Mouse (Mus musculus) common myeloid progenitor, adult 5-6 weeks (primary cell): Measurements from ENCODE around the gene Ube2o. TPM values are rescaled to one million over a fixed set of nuclear protein-coding genes. Genes with fewer than 3 reads are reported as not detected.

ENCODE experiments used
- ATAC-seq: replicated peaks from 2 replicates; pipeline ENCODE4 v1.8.0; 2016; ENCODE audit warnings: low read depth, mild to moderate bottlenecking, moderate TSS enrichment, inconsistent platforms; ENCODE audit not compliant: poor library complexity, severe bottlenecking
- total RNA-seq: library from RNA; stranded (forward); fragments of 200-1000, 187-1606 nt; gene quantifications from 2 replicates; pipeline ENCODE4 v1.2.3, GENCODE M21; 2017

Ube2o gene
- total RNA-seq, 1 experiment from 2014 or later, result 7.6 TPM

DNA sequence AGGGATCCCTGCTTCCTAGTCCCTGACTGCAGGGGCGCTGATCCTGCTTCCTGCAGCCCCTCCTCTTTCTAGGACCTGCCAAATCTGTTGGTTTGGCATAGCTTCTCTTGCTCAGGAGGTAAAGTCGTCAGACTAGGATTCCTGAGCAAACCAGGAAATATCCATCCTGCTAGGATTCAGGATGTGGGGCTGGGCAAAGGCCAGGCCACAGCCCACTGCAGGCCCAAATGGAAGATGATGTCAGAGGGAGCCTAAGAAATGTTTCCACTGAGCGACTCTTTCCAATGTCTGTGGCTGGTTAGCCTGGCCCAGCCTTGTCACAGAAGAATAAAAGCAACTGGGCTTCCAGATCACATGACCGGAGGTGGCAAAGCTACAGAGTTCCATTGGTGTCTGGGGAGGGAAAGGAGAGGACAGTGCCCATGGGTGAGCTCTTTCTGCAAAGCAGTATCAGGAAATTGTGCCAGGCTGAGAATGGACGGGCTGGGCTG, 57.5 kb downstream of the Ube2o start:
- ATAC-seq, result no peak

DNA sequence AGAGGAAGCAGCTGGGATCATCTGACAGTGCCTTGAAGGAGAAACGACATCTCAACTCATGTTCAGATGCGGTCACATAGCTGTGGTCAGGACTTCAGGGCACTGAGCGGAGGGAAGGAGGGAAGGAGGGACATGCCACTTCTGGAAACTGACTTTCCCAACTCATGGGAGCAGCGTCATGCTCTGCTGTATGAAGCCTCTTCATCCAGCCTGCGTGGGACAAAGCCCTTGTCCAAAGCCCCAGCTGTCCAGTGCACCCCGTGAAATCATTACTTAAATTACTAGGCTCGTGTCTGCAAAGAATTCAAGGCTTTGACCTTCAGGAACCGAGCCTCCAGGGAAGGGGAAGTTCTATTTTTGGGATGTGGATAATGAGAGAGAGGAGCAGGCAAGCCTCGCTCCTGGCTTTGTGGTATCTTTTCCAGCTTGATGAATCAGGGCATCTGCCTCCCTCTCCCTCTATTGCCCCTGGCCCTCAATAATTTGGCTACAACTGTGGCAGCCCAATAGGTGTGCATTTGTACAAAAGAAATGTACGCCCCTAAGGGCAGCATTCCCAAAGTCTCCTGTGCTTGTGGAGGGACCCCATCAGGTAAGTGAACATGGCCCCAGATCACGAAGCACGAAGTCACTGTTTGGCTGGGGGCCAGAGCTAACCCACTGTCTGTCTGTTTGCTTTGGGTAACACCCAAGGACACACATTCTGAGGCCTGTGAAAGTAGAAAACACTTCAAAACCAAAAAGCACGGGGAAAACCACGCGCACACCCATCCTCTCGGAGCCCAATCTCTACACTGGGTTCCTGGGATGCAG, 58.2 kb downstream of the Ube2o start:
- no peak for ATAC-seq

DNA sequence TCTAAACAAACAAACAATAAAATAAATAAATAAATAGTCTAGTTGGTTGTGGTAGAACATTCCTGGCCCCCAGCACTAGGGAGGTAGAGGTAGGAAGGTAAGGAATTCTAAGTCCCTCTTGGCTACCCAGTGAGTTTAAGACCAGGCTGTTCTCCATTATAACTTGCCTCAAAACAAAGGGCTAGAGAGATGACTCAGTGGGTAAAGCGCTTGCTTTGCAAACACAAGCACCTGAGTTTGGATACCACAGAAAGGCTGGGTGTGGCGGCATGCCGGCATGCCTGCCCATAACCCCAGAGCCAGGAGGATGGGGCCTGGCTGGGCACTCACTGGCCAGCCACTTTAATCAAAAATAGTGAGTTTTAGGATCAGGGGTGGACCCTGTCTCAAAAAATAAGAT, 59.2 kb downstream of the Ube2o start:
- ATAC-seq, result no peak

DNA sequence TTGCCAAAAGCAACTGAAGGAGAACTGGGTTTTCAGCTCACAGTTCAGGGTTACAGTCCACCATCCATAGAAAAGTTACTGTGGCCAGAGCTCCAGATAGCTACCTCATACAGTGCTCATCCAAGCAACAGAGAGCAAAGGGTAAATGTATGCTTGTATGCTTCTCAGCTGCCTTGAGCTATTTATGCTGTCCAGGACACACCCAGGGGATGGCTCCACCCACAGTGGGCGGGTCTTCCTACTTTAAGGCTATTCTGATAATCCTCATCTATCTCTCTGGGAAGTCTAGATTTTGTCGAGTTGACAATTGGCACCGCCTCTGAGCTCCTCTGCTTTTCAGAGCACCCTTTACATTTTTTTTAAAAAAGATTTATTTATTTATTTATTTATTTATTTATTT, 60.1 kb downstream of the Ube2o start:
- no peak; the same call in 1 of the 2 replicates for ATAC-seq

DNA sequence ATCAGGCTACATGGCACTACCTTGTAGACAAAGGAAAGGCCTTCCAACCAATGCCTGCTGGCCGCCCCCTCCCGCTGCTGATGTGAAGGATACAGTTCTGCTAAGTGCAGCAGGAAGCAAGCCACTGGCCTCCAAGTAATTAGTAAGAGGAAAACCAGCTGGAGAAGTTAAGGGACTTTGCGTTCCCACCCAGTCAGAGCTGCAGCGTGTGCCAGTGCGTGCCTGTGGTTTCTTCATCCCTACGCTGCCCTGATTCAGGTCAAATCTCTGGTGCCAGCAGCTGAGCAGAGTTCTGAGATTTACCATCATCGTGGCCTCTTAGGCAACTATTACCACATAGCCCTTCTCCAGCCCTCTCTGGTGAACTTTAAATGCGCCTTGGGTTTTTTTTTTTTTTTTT, 62.8 kb downstream of the Ube2o start:
- no peak for ATAC-seq

DNA sequence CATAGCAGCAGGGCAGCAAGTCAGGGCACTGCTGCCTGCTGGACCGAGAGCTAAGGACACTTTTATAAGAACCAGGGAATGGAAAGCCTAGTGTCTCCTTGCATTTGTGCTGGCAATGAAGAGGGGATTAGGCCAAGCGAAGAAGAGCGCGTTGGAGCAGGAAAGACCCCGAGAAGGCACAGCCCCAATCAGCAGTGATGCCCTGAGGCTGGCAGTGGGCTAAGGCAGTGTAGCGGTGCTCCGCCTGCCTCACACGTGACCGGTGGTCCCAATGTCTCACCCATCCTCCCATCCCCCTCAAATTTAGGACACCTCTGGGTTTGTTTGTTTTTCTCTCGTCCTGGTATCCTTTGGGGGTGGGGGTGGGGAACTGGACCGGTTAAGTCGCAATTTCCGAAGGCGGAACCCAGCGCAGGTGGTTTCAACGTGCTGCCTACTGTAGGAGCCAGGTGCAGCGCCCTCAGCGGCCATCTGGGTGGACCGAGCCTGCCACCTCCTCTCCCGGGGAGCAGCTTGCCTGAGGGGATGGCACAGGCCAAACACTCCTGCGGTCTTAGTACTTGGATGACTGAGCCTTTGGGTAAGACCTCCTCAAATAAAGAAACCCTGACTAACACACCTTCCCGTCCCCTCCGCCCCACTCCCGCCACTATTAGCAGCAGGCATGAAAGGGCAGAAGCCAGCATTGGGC, 65.8 kb downstream of the Ube2o start:
- ATAC-seq, result no peak

DNA sequence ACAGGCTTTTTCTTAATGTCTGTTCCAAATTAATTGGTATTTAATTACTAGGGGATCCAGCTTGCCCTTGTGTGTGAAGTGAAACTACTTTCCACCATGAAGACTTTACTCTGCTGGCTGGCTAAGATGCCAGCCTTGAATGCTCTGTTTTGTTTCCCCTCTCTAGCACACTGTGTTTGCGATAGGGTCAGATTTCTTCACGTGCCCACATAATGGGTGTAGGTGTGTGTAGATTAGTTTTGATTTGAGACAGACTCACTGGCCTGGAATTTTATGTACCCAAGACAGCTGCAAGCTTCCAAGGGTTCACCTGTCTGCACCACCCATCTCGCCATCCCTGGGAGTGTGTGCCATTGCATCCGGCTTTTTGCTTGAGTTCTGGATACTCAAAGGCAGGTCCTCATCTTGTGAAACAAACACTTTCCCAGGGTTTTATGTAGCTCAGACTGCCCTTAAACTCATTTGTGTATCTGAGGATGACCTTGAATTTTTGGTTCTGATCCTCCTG, 67.7 kb downstream of the Ube2o start:
- no peak for ATAC-seq

DNA sequence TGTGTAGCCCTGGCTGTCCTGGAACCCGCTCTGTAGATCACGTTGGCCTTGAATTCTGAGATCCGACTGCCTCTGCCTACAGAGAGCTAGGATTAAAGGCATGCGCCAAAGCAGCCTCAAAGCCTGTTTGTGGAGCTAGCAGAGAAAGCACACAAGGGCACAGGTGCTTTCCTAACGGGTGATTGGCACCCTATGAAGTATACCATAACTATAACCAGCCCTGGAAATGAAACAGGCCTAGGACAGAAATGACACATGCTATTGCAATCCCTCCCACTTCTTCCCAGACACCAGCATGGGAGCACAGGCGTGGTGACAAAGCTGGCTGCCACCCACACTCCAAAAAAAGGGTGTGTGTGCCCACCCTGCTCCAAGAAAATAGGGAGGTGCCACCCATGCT, 68.3 kb downstream of the Ube2o start:
- no peak for ATAC-seq

DNA sequence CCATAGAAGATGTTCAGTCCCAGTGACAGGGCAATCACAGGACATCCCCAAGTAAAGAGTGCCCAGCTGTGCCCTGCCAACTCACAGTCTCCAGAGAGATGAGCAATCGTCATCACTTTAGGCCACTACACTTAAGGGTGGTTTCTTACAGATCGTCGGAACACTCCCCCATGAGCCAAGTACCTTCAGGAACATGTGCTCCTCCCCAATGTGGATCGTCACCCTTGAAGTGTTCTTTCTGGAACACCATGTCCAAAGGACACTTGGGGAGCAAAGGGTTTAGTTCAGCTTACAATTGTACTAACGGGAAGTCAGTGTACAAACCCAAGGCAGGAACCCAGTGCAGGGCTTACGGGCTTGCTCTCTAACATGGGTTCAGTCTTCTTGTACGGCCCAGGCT, 69.1 kb downstream of the Ube2o start:
- ATAC-seq, result no peak

DNA sequence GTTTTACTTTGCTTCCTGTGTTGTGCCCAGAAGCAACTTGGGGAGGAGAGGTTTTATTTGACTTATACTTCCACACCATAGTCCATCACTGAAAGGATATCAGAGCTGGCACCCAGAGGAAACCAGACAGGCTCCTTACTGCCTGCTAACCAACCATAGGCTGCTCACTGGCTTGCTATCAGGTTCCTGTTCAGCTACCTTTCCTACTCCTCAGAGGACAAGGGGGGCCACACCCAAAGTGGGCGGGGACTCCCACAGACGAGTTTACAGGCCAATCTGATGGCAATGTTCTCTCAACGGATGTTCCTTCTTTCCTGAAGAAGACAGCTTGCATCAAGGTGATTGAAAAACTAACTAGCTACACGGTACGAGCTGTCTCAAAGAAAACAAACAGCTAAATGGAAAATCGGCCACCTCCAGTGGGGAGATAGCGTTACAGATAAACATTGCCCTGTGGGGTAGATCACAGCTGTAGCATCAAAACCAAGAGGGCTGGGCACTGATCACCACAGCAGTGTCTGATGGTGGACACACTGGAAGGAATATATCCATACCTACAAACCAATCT, 69.9 kb downstream of the Ube2o start:
- 0 out of 2 replicates have a peak, but pooled peaks have one; percentile 23 for ATAC-seq

DNA sequence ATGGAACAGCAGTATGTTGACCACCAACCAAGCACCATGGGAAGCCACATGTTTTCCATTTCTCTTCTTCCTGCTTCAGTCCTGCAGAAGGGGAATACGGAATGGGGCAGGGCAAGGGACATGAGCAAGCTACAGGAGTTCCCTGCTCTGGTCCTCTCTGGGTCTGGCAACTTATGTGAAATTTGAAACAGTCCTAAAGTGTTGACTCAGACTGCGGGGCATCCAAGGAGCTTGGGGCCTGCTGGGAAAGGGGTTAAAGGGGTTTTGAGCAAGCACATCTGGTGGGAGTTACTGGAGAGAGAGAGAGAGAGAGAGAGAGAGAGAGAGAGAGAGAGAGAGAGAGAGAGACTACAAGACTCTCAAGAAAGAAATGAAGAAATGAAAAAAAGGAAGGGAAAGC, 72.6 kb downstream of the Ube2o start:
- no peak for ATAC-seq

DNA sequence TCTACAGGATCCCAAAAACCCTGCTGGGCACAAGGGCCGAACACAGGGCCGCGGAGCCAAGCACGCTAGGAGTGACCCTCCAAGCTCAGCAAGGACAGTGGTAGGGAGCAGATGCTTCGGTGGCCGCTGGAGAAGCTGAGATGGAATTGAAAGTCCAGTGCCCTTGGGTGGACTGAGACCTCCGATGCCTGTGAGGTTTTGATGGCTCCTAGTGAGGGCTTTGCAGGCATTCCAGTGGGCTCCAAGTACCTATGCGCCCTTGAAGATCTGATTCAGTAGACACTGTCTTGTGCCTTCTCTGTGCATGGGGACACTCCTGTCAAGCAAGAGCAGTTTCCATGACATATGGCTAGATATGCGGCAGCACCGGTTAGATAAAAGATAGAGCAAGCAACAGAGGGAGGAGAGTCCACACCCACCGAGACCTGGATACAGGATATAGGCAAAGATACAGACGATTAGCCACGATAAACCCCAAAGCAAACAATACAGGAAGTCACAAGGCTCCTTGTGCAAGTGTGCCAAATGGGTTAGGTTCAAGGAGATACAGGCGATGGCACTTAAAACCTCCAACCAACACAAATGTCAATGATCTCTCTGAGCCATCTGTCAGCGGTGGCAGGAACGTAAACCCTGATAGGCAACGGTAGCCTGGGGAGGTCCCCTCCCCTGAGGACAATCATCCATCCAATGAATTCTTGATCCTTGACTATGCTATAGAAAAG, 74.9 kb downstream of the Ube2o start:
- ATAC-seq, result peak; percentile 62

DNA sequence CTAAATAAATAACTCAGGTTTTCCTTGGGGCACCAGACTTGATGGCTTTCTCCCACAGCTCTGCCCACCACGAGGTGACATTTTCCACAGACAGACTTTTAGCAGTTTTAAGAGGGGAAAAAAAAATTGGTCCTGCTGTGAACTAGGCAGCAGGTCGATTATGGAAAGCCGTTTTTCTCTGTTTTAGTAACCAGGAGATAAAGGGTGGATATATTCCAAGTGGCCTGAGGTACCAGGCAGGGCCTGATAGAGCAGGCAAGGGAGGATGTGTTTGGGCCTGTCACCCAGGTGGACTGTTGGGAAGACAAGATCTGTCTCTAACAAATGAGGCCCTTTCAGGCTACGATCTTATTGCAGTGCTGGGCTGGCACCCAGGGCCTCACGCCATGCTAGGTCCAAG, 75.7 kb downstream of the Ube2o start:
- ATAC-seq, result no peak

DNA sequence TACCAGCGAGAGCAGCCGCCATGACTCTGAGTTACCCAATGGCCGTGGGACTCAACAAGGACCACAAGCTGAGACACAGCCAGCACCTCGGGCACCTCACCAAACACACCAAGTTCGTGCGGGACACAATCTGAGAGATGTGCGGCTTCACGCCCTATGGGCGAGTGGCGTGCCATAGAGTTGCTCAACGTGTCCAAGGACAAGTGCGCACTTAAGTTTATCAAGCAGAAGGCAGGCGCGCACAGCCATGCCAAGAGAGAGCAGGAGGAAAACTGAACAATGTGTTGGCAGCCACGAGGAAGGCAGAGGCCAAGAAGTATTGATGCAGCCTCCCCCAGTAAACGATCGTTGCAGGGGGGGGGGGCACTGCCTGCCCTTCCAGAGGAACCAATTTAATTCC, 76.7 kb downstream of the Ube2o start:
- ATAC-seq, result no peak

DNA sequence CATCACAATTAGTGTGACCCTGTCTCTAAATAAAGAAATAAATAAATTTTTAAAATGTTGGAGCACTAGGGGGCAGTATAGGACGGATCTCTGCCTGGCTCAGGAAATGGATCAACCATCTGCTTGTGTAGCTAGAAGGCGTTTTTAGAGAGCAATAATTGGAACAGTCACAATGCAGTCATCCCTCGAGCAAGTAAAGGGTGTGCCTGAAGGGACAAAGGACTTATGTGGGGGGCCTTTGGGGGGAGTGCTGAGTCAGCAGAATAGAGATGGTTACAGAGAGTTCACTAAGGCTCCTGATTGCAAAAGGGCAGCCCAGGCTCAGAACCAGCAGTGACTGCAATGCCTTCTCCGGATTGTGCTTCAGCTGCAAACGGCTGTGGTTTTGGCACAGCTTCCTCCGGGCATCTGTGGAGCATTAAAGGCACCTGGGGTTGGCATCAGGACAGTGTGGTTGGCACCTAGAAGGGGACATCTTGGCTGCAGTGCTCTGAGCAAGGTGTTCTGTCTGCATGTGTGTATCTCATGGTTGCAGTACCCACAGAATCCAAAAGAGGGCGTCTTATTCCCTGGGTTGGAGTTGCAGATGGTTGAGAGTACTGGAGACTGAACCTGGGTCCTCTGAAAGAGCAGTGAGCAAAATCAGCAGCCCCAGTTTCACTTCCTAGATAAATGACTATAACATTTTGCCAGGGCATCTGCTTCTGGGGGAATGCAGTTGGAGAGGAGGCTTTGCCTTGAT, 80.1 kb downstream of the Ube2o start:
- ATAC-seq, result peak; percentile 57

DNA sequence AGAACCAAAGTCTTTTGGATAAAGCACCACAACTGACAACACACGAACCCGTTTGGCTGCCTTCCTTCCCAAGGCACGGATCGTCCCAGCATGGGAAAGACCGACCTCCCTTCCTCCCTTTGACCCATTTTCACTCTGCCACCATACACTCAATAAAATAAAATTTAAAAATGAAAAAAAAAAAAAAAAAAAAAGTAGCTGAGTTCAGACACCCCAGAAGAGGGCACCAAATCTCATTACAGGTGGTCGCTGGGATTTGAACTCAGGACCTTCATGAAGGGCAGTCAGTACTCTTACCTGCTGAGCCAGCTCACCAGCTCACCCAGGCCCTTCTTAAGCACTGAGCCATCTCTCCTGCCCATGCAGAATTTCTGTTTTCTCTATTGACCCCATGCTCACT, 82.2 kb downstream of the Ube2o start:
- no peak for ATAC-seq

DNA sequence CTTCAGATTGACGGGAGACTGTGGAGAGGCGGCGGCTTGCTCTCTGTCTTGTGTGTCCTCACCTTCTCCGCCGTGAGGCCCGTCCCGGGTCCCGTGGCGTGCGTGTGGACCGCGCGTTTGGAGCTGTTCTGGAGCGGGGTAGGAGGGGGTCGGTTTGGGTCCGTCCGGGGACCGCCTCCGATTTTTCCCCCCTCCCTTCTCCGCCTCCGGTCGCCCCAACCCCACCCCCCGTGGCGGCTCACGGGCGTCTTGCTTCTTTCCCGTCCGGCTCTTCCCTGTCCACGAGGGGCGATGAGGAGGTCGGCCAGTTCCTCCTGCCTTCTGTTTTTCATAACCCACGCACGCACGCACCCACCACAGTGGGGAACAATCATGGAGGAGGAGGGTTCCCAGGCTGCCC, 82.7 kb downstream of the Ube2o start:
- ATAC-seq, result no peak

DNA sequence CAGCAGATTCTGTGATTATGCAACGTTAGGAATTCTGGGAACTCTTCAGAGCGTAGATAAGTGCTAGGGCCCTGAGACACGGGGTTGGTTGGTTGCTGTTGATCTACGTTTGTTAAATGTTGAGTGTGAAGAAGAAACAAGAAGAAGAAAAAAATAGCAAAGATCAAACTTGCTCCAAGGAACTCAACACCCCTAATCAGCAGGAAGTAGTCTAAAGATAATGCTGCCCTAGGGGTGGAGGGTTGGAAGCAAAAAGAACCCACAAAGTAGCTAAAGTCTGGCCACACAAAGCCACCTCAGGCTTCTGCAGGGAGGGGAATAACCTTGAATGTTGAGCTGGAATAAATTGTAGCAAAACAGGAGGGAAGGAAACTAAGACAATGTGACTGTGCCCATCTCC, 83.9 kb downstream of the Ube2o start:
- 0 out of 2 replicates have a peak, but pooled peaks have one; percentile 37 for ATAC-seq

DNA sequence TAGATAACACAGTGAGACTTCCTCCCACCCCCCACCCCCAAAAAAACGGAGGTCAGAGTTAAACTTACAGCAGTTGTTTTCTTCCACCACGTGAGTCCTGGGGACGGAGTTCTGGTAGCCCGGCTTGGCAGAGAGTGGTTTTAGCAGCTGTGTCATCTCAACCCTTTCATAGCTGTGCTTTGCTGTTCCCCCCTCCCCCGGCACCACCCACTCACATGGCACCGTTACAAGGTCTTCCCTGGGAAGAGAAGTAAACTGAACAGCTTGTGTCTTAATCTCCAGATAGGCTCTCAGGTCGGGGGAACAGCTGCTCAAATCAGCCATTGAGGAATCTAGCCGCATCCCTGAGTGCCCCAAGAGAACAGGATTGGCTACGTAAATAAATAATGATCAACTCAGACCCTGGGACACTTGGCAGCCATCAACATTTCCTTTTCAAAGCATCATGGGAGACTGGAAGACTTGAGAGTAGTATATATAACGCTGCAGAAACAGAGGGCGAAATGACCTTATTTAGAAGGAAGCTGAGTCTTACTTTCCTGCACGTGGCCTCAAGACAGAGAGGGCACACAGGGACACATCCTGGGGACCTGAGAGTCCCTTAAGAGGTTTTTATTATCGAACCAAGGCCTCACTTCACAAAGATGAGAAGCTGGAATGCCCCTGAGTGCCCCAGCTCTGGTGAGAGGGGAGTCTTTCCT, 86.6 kb downstream of the Ube2o start:
- no peak for ATAC-seq
